Mouse (Mus musculus): ENCODE data around the gene Reck. TPM values are rescaled to one million over a fixed set of nuclear protein-coding genes. Genes with fewer than 3 reads are reported as not detected.

The Reck gene
- polyA plus RNA-seq, 1 experiment from 2014 or later: 4.8 TPM

DNA sequence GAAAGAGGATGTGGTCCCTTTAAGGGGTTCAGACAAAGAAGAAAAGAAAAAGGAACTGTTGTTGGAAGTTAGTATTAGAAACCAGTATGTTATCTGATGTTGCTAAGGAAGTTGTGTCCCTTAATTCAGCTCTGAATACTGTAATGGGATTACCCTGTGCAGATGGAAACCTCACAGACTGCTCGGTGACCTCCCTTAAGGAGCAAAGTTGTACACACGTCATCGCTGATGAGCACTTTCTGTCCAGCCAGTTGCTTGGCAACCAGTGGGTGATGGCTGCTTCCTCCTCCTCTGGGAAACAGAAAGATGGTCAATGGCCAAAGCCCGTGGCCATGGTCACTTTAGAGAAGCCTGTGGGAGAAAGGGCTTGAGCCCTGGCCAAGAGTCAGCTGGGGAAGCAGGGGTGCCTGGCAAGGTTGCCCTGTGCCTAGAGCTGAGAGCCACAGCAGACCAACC is 98.2 kb downstream of the Reck start:
- Histone ChIP-seq H3K9me3 (replicated peaks) (no peaks in the 10 kb centered on the region), H3K9ac (no peak overlapping the region), H3K4me1 (peaks cover 25% of the 10 kb centered on the region), H3K4me3 (no peak overlapping the region), H3K36me3 (ENCODE audit: poor library complexity, severe bottlenecking) (peaks cover 12% of the 10 kb centered on the region), H3K27me3 (no peaks in the 10 kb centered on the region), H3K4me2 (no peak overlapping the region), H3K27ac (no peak overlapping the region)
- 52% methylated on average over 4 of the region's 4 CpGs for WGBS
- ATAC-seq: no peak

DNA sequence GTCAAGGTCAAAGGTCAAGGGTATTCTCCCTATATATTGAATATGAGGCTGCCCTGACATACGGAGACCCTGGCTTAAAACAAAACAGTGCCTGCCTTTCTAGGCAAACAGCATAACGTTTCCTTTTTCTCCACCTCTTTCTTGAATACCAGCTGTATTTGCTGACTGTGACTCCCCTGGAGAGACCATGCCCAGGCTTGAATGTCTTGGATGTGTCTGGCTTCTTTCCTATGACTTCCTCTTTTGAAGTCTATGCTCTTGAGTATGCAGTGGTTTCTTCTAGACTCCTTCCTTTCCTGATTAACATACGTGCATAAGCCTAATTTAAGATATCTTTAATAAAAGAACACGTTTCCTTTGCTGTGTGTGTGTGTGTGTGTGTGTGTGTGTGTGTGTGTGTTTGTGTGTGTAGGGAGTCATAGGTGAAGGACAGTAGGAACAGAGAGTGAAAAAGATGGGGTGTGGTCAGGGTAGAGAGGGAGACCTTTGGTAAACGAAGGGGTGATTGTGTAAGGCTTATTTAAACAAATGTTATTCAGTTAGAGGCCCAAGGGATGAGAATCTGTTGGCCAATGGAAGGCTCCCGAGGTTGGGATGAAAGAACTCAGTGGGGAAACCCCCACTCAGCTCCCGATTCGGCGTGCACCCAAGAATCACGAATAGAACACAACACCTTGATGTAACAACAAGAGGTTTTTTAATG is 99.7 kb downstream of the Reck start:
- 80% methylated on average over 10 of the region's 10 CpGs for WGBS
- Histone ChIP-seq H3K4me2 (no peak overlapping the region), H3K27ac (no peak overlapping the region), H3K4me3 (no peak overlapping the region), H3K9ac (no peak overlapping the region), H3K4me1 (peaks cover 32% of the 10 kb centered on the region), H3K27me3 (no peaks in the 10 kb centered on the region), H3K36me3 (ENCODE audit: poor library complexity, severe bottlenecking) (peaks cover 12% of the 10 kb centered on the region), H3K9me3 (replicated peaks) (no peaks in the 10 kb centered on the region)
- ATAC-seq: no peak

DNA sequence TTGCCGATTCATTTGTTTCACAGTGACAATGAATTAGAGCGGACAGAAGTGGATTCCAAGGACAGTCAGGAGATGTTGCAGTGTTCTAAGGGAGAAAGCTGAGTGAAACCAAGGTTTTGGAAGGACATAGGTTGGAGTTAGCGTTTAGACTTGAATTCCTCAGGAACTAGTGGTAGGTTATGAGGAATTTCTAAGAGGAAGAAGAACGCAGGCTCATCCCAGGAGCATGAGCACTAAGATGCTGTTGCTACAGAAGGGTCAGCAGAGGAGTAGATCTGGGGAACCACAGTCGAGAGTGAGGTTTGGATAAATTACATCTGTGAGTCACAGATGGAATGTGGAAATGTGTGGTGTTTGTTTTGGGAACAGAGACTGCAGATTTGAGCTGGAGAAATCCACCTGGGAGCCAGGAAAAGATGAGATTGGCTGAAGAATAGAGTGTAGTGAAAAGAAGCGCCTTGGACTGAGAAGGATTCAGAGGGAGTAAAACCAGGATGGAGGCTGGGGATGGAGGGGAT is 101.0 kb downstream of the Reck start:
- Histone ChIP-seq H3K27me3 (no peaks in the 10 kb centered on the region), H3K9me3 (replicated peaks) (no peaks in the 10 kb centered on the region), H3K4me1 (peaks cover 35% of the 10 kb centered on the region), H3K36me3 (ENCODE audit: poor library complexity, severe bottlenecking) (peaks cover 8% of the 10 kb centered on the region; the same call in 1 of the 2 replicates), H3K4me3 (no peak overlapping the region), H3K27ac (no peak overlapping the region), H3K9ac (no peak overlapping the region), H3K4me2 (no peak overlapping the region)
- no peak for ATAC-seq
- WGBS: 85% methylated on average over 6 of the region's 6 CpGs

DNA sequence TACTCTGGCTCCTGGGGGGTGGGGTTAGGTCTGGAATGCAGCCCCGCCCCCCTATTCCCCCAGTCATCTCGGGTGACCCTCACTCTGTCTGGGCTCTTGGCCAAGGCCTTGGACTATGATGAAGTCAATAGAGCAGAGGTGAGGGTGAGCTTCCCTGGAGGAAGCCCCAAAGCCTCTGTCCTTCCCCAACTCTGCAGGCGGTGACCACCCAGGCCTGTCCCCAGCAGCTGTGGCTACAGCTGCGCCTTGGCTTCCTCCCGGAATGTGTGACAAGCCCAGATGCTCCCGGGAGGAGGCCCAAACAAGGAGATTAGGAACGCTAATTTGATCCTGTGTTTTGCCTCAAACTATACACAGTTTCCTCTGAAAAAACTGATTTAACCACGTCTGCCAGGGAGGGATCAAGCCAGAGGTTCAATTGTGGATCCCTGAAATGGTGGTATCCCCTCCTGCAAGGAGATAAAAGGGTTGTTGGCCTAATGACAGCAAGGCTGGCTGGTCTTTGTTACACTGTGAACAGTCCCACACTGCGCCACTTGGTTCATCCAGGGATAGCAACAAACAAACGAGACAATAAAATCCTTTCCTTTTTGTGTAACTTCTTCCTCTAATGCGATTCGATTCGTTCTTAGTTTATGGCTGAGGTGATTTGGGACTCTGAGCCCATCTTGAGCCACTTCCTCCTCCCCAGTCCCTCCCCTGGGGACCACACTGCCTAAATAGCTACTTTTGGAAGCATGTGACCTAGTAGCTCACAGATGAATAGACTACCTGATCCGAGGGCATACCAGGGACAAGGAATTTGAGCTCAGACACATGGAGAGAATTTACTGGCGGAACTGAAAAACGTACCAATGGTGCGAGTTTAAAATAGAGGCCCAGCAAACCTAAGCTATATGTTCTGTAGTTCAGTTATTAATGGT is 103.5 kb downstream of the Reck start:
- H3K4me1 ChIP-seq: peaks cover 26% of the 10 kb centered on the region
- ATAC-seq: no peak
- no peak overlapping the region for H3K4me2 ChIP-seq
- no peaks in the 10 kb centered on the region for H3K9me3 ChIP-seq (replicated peaks)
- peak overlapping the region; percentile 41 for H3K27ac ChIP-seq
- H3K9ac ChIP-seq: no peak overlapping the region; the same call in 1 of the 2 replicates
- H3K4me3 ChIP-seq: no peak overlapping the region
- WGBS: 13% methylated on average over 17 of the region's 17 CpGs
- H3K36me3 ChIP-seq (ENCODE audit: poor library complexity, severe bottlenecking): peaks cover 8% of the 10 kb centered on the region; the same call in 1 of the 2 replicates
- 0 out of 2 replicates have a peak, but pooled peaks cover 2% of the 10 kb centered on the region for H3K27me3 ChIP-seq

DNA sequence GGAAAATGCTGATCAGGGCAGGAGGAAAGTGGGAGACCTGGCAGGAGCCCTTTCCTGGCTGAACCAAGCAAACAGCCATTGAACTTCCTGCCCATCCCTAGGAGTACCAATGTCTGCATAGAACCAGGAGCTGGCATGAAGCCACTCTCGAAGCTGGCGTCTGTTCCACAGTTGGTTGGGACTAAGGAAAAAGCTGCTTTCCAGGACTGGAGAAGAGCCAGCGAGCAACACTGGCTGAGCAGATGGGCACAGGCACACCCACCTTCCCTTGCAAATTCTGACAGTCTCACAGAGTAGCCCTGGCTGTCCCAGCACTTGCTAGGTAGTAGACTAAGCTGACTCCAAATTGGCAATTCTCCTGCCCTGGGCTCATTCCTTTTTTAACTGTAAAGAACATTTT is 104.4 kb downstream of the Reck start:
- no peak overlapping the region for H3K27ac ChIP-seq
- H3K4me2 ChIP-seq: no peak overlapping the region
- H3K27me3 ChIP-seq: 0 out of 2 replicates have a peak, but pooled peaks cover 9% of the 10 kb centered on the region
- peak; percentile 67 for ATAC-seq
- H3K36me3 ChIP-seq (ENCODE audit: poor library complexity, severe bottlenecking): peaks cover 8% of the 10 kb centered on the region; the same call in 1 of the 2 replicates
- no peak overlapping the region for H3K4me3 ChIP-seq
- WGBS: 55% methylated on average over 3 of the region's 3 CpGs
- H3K4me1 ChIP-seq: peaks cover 26% of the 10 kb centered on the region
- H3K9ac ChIP-seq: no peak overlapping the region
- no peaks in the 10 kb centered on the region for H3K9me3 ChIP-seq (replicated peaks)

DNA sequence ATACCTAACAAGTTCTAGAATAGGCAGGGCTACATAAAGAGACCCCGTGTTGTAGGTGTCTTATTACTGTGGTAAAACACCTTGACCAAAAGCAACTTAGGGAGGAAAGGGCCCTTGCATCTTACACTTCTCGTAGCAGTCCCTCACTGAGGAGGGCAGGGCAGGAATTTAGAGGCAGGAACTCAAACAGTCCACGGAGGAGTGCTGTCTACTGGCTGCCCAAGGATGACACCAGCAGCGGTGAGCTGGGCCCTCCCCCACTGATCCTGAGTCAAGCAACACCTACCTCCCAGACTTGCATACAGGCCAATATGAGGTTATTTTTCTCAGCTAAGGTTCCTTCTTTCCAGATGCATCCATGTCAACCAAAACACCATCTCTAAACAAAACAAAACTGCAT is 104.9 kb downstream of the Reck start:
- Histone ChIP-seq H3K4me1 (peaks cover 26% of the 10 kb centered on the region), H3K27me3 (0 out of 2 replicates have a peak, but pooled peaks cover 9% of the 10 kb centered on the region), H3K9me3 (replicated peaks) (no peaks in the 10 kb centered on the region), H3K4me3 (no peak overlapping the region), H3K4me2 (no peak overlapping the region), H3K27ac (0 out of 2 replicates have a peak overlapping the region, but pooled peaks have one; percentile 6), H3K36me3 (ENCODE audit: poor library complexity, severe bottlenecking) (peaks cover 8% of the 10 kb centered on the region; the same call in 1 of the 2 replicates), H3K9ac (no peak overlapping the region)
- WGBS: 96% methylated on average over 4 of the region's 4 CpGs
- ATAC-seq: peak; percentile 3; the same call in 1 of the 2 replicates

DNA sequence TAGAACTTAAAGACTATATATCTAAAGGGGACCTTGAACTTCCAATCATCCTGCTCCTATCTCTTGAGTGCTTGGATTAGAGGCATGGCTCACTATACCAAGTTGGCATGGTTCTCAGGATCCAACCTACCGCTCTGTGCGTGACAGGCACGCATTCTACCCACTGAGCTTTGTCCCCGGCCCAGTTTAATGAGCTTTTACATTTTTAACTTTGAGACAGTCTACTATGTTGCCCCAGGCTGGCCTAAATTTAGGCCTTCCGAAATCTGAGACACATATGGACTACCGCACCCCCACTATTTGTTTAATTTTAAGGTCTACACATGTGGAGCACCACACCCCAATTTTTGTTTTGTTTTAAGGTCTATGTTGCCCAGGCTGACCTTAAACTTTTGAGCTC is 105.5 kb downstream of the Reck start:
- Histone ChIP-seq H3K27ac (no peak overlapping the region), H3K36me3 (ENCODE audit: poor library complexity, severe bottlenecking) (peaks cover 8% of the 10 kb centered on the region; the same call in 1 of the 2 replicates), H3K27me3 (0 out of 2 replicates have a peak, but pooled peaks cover 9% of the 10 kb centered on the region), H3K9me3 (replicated peaks) (no peaks in the 10 kb centered on the region), H3K4me2 (no peak overlapping the region), H3K4me3 (no peak overlapping the region), H3K9ac (no peak overlapping the region), H3K4me1 (peaks cover 26% of the 10 kb centered on the region)
- no peak for ATAC-seq
- 93% methylated on average over 6 of the region's 6 CpGs for WGBS

DNA sequence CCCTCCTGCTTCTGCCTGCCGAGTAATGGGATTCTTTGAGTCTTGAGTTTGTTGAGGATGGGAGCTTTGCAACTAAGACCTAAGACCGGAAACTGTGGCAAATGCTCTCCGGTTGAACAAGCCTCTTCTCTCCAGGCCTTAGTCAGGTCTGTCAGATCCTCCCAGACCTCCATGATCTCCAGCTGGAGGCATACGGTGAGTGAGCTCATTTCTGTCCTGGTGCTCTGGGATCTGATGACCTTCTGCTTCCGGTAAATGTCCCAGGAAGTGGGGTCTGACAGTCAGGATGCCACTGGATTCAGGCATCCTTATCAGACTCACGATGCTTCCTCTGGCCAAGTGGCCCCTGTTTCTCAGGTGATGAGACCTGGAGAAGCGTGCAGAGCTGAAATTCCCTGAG is 105.9 kb downstream of the Reck start:
- WGBS: 91% methylated on average over 7 of the region's 7 CpGs
- ATAC-seq: no peak
- no peak overlapping the region for H3K4me3 ChIP-seq
- peaks cover 8% of the 10 kb centered on the region; the same call in 1 of the 2 replicates for H3K36me3 ChIP-seq (ENCODE audit: poor library complexity, severe bottlenecking)
- H3K9ac ChIP-seq: no peak overlapping the region
- H3K4me1 ChIP-seq: peaks cover 26% of the 10 kb centered on the region
- H3K27ac ChIP-seq: no peak overlapping the region
- H3K4me2 ChIP-seq: no peak overlapping the region
- 0 out of 2 replicates have a peak, but pooled peaks cover 9% of the 10 kb centered on the region for H3K27me3 ChIP-seq
- no peaks in the 10 kb centered on the region for H3K9me3 ChIP-seq (replicated peaks)

DNA sequence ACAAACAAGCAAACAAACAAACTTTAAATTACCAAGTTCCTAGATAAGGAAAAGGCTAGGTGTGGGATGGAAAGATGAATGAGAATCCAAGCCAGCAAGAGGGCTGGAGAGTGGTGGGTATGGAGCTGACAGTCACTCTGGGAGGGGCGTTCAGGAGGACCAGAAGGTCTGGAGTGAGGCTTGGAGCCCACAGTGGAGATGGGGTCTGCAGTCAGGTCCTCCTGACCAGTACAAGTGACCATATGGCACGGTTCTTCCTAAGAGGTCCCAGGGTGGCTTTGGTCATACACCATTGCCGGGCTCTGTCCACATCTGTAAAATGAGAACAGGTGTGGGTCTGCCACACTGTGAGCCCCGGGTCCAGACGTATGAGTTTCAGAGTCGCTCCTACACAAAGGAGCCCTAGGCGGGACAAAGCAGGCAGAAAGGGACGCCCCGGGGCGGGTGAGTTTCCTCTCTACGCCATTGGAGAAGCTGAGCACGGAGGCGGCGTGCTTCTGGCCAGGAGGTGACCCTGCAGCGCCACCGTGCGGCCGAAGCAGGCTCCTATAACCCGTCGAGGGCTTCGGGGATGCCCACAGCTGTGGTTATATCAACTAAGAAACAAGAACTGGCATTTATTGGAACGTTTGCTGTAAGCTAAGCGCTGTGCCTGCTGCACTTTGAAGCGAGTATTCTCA is 106.9 kb downstream of the Reck start:
- Histone ChIP-seq H3K27ac (no peak overlapping the region), H3K4me2 (peak overlapping the region; percentile 67), H3K36me3 (ENCODE audit: poor library complexity, severe bottlenecking) (peaks cover 5% of the 10 kb centered on the region; the same call in 1 of the 2 replicates), H3K4me3 (peak overlapping the region; percentile 37), H3K9ac (peak overlapping the region; percentile 66), H3K27me3 (0 out of 2 replicates have a peak, but pooled peaks cover 9% of the 10 kb centered on the region), H3K9me3 (replicated peaks) (no peaks in the 10 kb centered on the region), H3K4me1 (peaks cover 26% of the 10 kb centered on the region)
- WGBS: 4% methylated on average over 24 of the region's 24 CpGs
- peak; percentile 95 for ATAC-seq

DNA sequence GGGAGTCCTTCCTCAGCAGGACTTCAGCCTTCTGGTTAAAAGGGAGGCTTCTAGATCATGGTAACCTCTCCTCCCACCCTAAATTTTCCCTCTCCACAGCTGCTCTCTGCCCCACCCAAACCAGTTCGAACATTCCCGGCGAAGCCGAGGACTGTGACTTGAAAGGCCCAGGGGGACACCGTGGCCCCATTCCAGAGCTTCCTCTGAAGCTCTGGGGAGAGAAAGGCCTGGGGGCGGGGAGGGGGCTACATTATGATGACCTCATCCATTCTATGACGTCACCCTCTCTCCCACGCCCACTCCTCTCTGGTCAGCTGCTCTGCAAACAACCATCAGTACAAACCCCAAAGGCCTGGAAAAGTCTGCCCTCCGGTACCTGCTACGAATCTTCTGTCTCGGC is 107.9 kb downstream of the Reck start, which contains the start of gene Ccin:
Gene Ccin, plus strand, starts transcription at position 303 of the 400 bp plus-strand sequence.
- H3K27ac ChIP-seq: no peak within 1 kb of the TSS
- peak within 1 kb of the TSS; percentile 37 for H3K4me3 ChIP-seq
- peak within 1 kb of the TSS; percentile 67 for H3K4me2 ChIP-seq
- WGBS: 78% methylated on average over 11 of the region's 11 CpGs
- ATAC-seq: no peak
- H3K9ac ChIP-seq: peak within 1 kb of the TSS; percentile 66
- H3K27me3 ChIP-seq: 0 out of 2 replicates have a peak, but pooled peaks cover 9% of the 10 kb centered on the region
- no peaks in the 10 kb centered on the region for H3K36me3 ChIP-seq (ENCODE audit: poor library complexity, severe bottlenecking)
- no peaks in the 10 kb centered on the region for H3K9me3 ChIP-seq (replicated peaks)
- H3K4me1 ChIP-seq: peaks cover 25% of the 10 kb centered on the region

DNA sequence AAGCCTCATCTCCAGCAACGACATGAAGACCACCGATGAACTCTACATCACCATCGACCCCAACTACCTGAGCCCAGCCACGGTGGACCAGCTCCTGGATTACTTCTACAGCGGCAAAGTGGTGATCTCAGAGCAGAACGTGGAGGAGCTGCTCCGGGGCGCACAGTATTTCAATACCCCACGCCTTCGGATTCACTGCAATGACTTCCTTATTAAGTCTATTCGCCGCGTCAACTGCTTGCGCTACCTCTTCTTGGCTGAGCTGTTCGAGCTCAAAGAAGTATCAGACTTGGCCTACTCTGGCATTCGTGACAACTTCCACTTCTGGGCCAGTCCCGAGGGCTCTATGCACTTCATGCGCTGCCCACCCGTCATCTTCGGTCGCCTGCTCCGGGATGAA is 108.4 kb downstream of the Reck start:
- H3K9me3 ChIP-seq (replicated peaks): no peaks in the 10 kb centered on the region
- ATAC-seq: no peak
- WGBS: 92% methylated on average over 22 of the region's 22 CpGs

More for the DNA sequence above, 108.4 kb downstream of the Reck start:
- no peak overlapping the region for H3K4me3 ChIP-seq
- no peak overlapping the region for H3K4me2 ChIP-seq
- H3K4me1 ChIP-seq: peaks cover 19% of the 10 kb centered on the region
- 0 out of 2 replicates have a peak, but pooled peaks cover 9% of the 10 kb centered on the region for H3K27me3 ChIP-seq
- H3K9ac ChIP-seq: no peak overlapping the region
- H3K36me3 ChIP-seq (ENCODE audit: poor library complexity, severe bottlenecking): no peaks in the 10 kb centered on the region
- no peak overlapping the region for H3K27ac ChIP-seq

All from forebrain, embryonic 13.5 days (tissue).